ENCODE assay signal across 10 mouse cellular contexts in the genomic region with DNA sequence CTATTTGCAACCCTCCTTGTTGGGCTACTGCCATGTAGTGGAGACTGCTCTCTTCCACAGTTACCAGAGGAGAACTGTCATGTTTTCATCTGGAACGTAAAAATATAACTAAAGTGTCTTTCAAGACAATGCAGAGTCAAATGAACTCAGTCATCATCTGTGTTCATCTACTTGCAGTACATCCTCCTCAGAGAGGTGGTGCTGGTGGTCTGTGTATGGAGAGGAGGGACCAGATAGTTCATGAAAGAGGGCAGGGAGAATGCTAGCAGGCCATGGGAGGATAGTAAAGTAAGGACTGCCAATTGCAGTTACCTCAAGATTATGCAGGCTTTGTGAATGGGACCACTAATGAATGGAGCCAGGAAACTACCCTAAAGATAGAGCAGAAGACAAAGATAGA.
DNase-seq lines count a peak whose midpoint lies in the region; ATAC-seq and TF ChIP-seq lines count a peak whose summit lies in the region.
"Had no signal": no experiment of that assay in that cellular context is flagged by ENCODE, and none has a peak within 500 bp of the region (broad histone marks: within the 10 kb centered on the region; RNA-seq: fewer than 3 reads in every experiment).

No protein-coding gene starts in this region.

- WGBS in midbrain, embryonic 14.5 days = 73% methylated on average over 1 of the region's 1 CpGs
- 87% methylated on average over 1 of the region's 1 CpGs for WGBS in midbrain, embryonic 15.5 days

- H3K9me3 ChIP-seq in midbrain, embryonic 14.5 days (ENCODE audit: control insufficient read depth, low read length) = no peaks in the 10 kb centered on the region
- no peaks in the 10 kb centered on the region for H3K9me3 ChIP-seq in midbrain, embryonic 15.5 days
- H3K9me3 ChIP-seq: intestine, embryonic 15.5 days; neural tube, embryonic 13.5 days had no signal

- no peak overlapping the region for H3K4me2 ChIP-seq in midbrain, embryonic 14.5 days (ENCODE audit: low read length)
- H3K4me2 ChIP-seq in midbrain, embryonic 15.5 days = no peak overlapping the region
- H3K4me2 ChIP-seq: intestine, embryonic 15.5 days; neural tube, embryonic 13.5 days had no signal

- H3K27ac ChIP-seq in gastrocnemius, adult 2 months = no peak overlapping the region
- H3K27ac ChIP-seq in midbrain, embryonic 14.5 days (replicated peaks; ENCODE audit: low read depth, low read length) = no peak overlapping the region
- no peak overlapping the region for H3K27ac ChIP-seq in midbrain, embryonic 15.5 days
- H3K27ac ChIP-seq: intestine, embryonic 15.5 days; neural tube, embryonic 13.5 days had no signal

- TF ChIP-seq CTCF in gastrocnemius, adult 2 months (IDR thresholded peaks at IDR 0.05) = peak; percentile 49

- no peaks in the 10 kb centered on the region for H3K27me3 ChIP-seq in midbrain, embryonic 14.5 days (ENCODE audit: control insufficient read depth, insufficient read depth, low read length)
- no peaks in the 10 kb centered on the region for H3K27me3 ChIP-seq in midbrain, embryonic 15.5 days (replicated peaks)
- H3K27me3 ChIP-seq: intestine, embryonic 15.5 days; neural tube, embryonic 13.5 days had no signal

- H3K4me3 ChIP-seq in gastrocnemius, adult 2 months = no peak overlapping the region
- H3K4me3 ChIP-seq in midbrain, embryonic 14.5 days (replicated peaks; ENCODE audit: low read depth, low read length) = no peak overlapping the region
- H3K4me3 ChIP-seq in midbrain, embryonic 15.5 days = no peak overlapping the region
- H3K4me3 ChIP-seq: intestine, embryonic 15.5 days; neural tube, embryonic 13.5 days had no signal

- no peaks in the 10 kb centered on the region for H3K36me3 ChIP-seq in midbrain, embryonic 14.5 days (ENCODE audit: control insufficient read depth, insufficient read depth, low read length)
- H3K36me3 ChIP-seq in midbrain, embryonic 15.5 days (replicated peaks) = no peaks in the 10 kb centered on the region
- H3K36me3 ChIP-seq: intestine, embryonic 15.5 days; neural tube, embryonic 13.5 days had no signal

- H3K4me1 ChIP-seq in midbrain, embryonic 14.5 days (ENCODE audit: control insufficient read depth, insufficient read depth, low read length) = no peaks in the 10 kb centered on the region
- no peaks in the 10 kb centered on the region for H3K4me1 ChIP-seq in midbrain, embryonic 15.5 days
- H3K4me1 ChIP-seq: intestine, embryonic 15.5 days; neural tube, embryonic 13.5 days had no signal

- no peak for ATAC-seq in midbrain, embryonic 14.5 days (ENCODE audit: low FRiP score, low TSS enrichment)
- no peak for ATAC-seq in midbrain, embryonic 15.5 days (replicated peaks)
- no peak for ATAC-seq in CD4-positive, CD25-positive, alpha-beta regulatory T cell, adult 4 months
- ATAC-seq: intestine, embryonic 15.5 days had no signal

- no peak overlapping the region for H3K9ac ChIP-seq in midbrain, embryonic 14.5 days (replicated peaks; ENCODE audit: low read length)
- H3K9ac ChIP-seq in midbrain, embryonic 15.5 days = no peak overlapping the region
- H3K9ac ChIP-seq: intestine, embryonic 15.5 days; neural tube, embryonic 13.5 days had no signal

- intact Hi-C loops in gastrocnemius, adult 2 months (cut with DNase I) = loop anchor here (10.0 kb wide), 3 partner anchors 227 to 367 kb away; no protein-coding TSS in a partner anchor

- no peak for DNase-seq in gastrocnemius, adult 2 months
- no peak for DNase-seq in gastrocnemius, postnatal 10 days
- DNase-seq in midbrain, embryonic 14.5 days = peak; percentile 36
- peak; percentile 14 to 69 for DNase-seq in frontal cortex, adult 2 months (ENCODE audit: extremely low spot score in 1 of 2, low spot score in 1 of 2)
- DNase-seq in right cerebral cortex, postnatal 4 days = peak; percentile 15
- DNase-seq in thymus, adult 18-20 months = no peak

Comparison
In these comparisons a context has a peak if more than half of its experiments do, and no peak if none do; other contexts are left out.
1. DNase-seq: peak in midbrain, embryonic 14.5 days (single experiment), frontal cortex, adult 2 months (2 of 2) and right cerebral cortex, postnatal 4 days (single experiment); none in gastrocnemius, adult 2 months (single experiment), gastrocnemius, postnatal 10 days (single experiment) and thymus, adult 18-20 months (0 of 2).